Mouse (Mus musculus) lung, postnatal 14 days (tissue): ENCODE results near the gene Lcorl.

ENCODE experiments used
- DNase-seq: peaks from one replicate; pipeline ENCODE4 v3.0.0; 2021

Lcorl gene

DNA sequence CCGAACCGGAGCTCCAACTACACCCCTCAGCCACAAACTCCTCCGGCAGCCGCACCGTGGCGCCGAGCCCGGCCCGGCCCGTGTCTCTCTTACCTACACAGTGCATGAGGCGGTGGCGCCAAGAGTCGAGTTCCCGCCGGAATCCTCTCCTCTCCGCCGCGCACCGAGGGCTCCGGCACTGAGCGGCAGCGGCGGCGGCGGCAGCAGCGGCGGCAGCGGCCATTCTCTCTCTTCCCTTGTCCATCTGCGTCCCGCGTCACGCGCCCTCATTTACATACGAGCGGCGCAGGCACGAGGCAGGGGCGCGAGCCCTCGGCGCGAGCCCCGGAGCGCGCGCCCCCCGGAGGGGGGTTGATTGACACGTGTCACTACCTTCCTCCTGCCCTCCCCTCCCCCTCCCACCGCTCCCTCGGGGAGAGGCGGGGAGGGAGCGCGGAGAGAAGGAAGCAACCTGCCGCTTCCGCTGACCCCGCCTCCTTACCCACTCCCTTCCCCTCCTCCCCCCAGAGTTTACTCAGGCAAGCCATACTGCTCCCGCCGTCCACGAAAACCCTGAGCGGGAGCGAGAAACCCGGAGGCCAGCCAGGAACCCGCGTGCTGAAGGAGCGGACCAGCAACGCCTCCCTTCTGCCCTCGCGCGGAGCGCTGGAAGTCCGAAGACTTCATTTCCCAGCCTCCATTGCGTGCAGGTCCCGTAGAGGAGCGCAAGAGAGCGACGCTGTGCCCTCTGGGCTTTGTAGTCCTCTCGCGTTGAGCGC lies at the start of gene Lcorl:
Lcorl (minus strand) TSS at position 362 of the 758 bp plus-strand sequence.
- peak; percentile 93 for DNase-seq

- DNase-seq, result no peak
Observed at GRCm38 (mm10) chr5:45904683-45905082, 47.3 kb upstream of the Lcorl start.

DNA sequence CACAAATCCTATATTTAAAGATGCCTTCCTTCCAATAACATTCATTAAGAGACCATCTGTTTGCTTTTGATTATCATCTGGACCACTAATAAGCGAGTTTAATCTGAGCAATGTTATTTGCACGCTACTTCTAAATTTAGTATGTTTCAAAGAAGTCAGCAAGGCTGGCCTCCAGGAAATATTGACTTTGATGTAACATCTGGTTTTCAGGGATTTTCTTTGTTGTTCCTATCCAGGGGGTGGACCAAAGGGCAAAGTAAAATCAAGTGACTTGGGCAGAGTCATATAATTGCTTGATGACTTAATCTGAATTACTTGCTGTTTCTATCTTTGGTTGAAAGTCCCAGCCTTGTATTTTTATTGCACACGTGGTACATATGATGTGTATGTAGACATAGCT lies 45.8 kb upstream of the Lcorl start:
- DNase-seq, result no peak

DNA sequence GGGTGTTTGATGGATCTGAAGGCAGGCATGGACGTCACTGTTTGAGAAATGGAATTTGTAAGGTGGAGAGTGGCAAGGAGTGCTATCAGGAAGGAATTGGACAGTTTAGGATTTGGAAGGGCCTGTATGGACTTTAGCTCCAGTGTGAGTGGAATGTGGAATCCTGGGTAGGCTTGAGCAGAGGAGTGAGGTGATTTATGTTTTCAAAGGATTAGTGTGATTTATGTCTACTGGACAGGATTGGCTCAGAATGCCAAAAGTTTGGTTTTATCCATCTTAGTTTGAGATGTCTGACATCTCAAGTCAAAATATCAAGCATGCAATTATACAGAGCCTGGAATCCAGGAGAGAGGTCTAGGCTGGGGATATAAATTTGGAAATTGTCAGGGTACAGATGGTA lies 37.9 kb upstream of the Lcorl start:
- no peak for DNase-seq

- DNase-seq, result no peak
Observed at GRCm38 (mm10) chr5:45893696-45894095, 36.3 kb upstream of the Lcorl start.

- no peak for DNase-seq
Observed at GRCm38 (mm10) chr5:45876328-45876727, 18.9 kb upstream of the Lcorl start.

DNA sequence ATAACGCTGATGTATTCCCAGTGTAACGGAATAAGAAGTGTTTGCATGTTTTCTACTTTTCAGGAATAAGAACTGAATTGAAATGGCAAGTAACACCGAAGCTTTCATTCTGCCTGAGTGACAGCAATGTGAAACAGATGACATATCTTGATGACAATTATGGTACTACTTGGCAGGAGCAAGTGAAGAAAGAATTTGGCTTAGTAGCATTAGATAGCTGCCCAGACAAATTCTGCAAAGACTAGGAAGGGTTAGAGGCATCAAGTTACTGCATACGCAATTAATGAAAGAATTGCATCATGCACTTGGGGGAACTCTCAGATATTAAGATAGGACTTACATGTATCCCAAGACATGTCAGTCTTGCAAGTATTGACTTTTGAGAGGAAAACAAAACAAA lies 18.1 kb upstream of the Lcorl start:
- no peak for DNase-seq

- DNase-seq, result no peak
Observed at GRCm38 (mm10) chr5:45874284-45875030, 17.0 kb upstream of the Lcorl start.

GRCm38 (mm10) chr5:45858368-45858767 lies 953 bp upstream of the Lcorl start:
- DNase-seq, result no peak

DNA sequence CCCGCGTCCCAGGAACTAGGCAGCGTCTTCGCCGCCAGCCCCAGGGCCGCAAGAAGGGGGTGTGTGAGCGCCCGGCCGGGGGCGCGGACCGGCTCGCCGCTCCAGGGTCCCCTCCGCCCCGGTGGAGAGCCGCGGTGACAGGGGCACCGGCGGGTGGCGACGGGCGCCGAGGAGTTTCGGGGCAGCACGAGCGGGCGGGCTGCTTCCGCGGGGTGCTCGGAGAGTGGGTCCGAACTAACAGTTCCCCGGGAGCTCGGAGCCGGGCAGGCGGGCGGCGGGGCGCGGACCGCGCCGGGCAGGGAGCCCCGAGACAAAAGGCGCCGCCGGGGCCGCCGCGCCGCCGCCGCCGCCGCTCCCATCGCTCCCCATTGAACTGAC lies 550 bp downstream of the Lcorl start:
- DNase-seq, result no peak

DNA sequence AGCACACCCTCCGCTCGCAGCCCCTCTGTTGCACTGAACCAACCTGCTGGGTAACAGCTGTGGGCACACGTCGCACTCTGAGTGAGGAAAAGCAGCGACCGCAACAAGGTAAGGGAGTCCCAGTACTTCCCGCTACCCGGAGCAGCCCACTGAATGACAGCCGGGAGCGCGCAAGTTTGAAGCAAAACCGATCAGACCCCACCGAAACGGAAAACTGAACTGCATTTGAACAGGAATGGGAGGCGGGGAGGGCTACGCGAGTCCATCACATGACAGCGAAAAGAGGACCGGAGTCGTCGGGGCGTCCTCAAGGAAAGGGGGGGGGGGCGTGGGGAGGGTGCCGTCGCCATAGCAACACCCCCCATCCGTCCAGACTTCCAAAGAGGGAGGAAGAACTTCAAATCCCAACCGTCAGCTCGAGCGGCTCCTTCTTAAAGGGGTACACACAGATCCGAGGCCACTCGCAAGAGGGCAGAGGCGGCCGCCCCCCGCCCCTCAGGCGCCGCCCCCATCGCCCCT lies 1.1 kb downstream of the Lcorl start:
- DNase-seq, result peak; percentile 57

GRCm38 (mm10) chr5:45855526-45856302 lies 1.7 kb downstream of the Lcorl start:
- DNase-seq, result peak; percentile 53

DNA sequence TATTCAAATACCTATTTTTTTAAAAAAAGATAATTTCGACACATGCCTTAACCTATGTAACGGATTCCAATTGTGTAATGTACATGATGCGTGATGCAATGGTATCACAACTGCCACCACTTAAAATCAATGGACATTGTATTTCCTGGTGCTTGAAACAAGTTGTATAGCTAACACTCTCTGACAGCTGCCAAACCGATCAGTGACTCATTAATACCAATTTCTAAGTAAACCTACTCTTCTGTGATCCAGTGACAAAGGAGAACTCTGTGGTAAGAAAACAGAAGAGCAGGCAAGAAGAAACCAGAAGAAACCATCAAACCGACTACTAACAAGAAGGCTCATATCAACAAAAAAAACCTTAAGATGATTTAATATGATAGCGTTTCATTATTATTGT lies 12.7 kb downstream of the Lcorl start:
- no peak for DNase-seq

DNA sequence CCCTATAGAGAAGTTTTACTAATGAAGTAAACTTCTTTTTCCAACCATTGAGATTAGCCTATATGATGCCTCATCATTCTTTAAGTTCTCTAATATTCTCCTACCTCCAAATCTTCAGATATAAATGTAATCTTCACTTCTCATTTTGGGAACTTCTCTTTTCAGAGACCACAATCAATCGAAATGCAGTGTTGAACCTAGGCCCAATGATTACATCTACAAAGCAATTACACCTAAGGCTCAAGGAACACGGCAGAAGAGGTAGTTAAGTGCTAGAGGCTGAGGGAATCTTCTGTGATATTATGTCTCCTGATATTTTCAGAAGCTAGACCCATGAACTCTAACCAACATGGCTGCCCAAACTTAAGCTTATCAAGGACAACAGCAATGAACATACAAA lies 22.3 kb downstream of the Lcorl start:
- DNase-seq, result no peak

GRCm38 (mm10) chr5:45811527-45811926 lies 45.9 kb downstream of the Lcorl start:
- no peak for DNase-seq

- DNase-seq, result no peak
Observed at GRCm38 (mm10) chr5:45791864-45792263, 65.6 kb downstream of the Lcorl start.

DNA sequence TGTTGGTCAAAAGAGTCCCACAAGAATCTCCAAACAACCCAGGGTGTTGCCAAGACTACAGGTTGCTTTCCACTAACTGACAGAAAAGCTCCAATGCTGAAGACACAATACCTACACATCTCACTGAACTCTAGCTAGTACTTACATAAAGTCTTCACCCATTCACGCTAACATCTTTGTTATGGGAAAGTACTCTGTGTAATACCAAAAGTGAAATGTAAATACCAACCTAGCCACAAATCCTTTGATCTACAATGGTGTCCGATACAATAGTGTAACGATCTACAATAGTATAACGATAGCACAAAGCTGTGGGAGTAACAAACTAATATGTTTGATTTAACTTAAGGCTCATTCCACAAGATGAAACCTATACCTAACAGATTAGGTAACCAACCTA lies 67.2 kb downstream of the Lcorl start:
- DNase-seq, result no peak

DNA sequence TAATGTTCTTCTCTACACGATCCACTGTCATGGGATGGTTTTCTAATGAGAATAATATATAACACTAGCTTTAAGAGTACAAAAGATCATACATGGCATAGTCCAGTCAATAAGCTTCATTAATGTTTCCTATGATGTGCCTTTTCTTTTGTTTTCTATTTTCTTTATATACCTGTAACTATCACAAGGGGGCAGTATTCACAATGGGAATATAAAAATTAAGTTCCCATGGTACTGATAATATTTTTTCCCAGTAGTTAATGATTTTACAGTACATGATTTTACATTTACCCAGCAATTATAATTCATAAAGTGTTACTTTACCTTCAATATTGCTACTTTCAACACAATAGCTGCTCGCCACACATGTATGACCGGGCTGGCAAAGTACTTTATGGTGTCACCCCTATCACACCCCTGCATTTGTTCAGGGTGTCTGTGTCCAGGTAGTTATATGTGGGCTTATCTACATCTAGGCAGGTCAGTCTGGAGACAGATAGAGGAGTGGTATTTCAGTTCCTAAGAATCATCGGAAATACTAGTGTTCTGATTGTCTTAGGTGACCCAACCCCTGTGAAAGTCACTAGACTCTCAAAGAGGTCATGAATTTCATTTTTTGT lies 99.8 kb downstream of the Lcorl start:
- DNase-seq, result no peak

DNA sequence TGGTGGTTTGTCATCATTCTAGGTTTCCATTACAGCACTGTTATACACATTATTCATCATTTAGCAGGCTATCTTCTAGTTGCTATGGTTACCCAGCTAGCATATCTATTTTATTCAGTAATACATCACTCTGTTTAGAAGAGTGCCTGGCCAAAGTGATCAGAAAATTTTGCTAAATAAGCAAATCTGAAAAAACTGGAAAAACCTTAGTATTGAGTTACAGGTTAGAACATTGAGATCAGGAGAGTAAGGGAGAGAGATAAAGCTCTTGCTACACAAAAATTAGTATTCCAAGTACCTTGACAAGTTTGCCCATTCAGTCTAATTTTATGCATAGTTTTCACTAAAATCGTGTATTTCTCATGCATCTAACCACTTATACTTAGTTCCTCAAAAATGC lies 119.5 kb downstream of the Lcorl start:
- no peak for DNase-seq

DNA sequence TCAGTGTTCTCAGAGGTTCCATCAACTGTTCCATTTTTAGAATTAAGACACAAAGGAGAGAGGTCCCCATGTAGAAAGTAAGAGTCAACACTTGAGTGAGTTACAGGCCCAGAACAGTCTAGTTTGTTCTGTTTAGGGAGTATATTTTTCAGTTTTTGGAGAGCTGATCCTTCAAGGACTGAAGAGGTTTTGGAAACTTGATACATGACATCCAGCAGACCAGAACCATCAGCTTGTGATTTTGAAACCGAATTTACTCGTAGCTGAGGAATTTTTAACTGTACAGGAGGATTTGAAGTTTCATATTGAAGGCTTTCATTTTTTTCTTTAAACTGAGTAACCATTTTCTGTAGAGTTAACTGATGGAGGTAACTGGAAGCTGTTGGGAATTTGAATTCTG lies 123.7 kb downstream of the Lcorl start:
- no peak for DNase-seq

DNA sequence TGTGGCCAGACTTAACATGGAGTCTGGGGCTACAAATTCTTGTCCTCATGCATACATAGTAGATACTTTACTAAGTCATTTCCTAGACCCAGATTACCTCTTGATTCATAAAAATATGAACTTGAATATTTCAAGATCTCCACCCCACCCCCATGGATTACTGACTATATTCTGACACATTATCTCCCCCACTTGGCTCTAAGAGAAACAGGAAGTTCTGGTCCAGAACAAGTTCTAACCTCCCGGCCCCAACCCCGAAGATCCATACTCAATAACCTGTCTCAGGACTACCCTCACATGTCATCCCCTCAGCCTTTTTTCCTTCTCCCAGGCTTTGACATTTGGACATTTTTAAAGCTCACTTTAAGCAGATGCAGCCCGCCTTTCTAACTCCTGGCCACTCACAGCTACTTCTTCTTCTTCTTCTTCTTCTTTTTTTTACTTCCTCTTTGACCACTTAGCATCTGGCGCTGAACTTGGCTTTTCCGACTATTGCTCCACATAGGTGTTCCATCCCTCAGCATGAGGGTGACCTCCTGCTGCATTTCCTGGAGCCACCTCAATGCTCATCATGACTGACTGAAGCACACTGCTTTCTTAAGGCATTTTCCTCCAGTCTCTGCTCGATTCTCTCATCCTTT lies 138.4 kb downstream of the Lcorl start:
- no peak for DNase-seq

DNA sequence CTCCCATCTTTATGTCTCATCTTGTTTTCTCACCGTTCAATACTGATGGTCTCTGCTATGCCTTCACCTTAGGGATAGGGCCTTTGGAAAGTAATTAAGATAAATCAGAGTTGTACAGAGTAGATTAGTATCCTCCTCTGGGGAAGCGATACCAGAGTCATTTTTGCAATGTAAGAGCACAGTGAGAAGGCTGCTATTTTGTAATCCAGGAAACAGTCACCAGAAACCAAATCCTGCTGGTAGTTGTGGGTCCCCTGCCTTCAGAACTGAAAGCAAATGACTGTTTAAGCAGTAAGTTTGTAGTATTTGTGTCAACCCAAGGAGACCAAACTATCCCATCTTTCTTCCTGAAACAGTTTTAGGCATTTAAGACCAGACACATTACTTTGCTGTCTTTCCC lies 147.8 kb downstream of the Lcorl start:
- no peak for DNase-seq

- no peak for DNase-seq
Observed at GRCm38 (mm10) chr5:45706811-45707210, 150.6 kb downstream of the Lcorl start.
